Mouse (Mus musculus): ENCODE data around the gene Ltb4r2.

Gene Ltb4r2

GRCm38 (mm10) chr14:55762001-55762821 is 983 bp downstream of the Ltb4r2 start:
- TF ChIP-seq GATA4 (IDR thresholded peaks at IDR 0.05; ENCODE audit: insufficient replicate concordance, low read length): no peak

GRCm38 (mm10) chr14:55763166-55763565 is 1.9 kb downstream of the Ltb4r2 start:
- no peak for TF ChIP-seq GATA4 (IDR thresholded peaks at IDR 0.05; ENCODE audit: insufficient replicate concordance, low read length)

GRCm38 (mm10) chr14:55765696-55766095 is 4.5 kb downstream of the Ltb4r2 start, which contains the start of gene Ltb4r1:
Ltb4r1 (plus strand) TSS chr14:55765962.
- no peak for TF ChIP-seq GATA4 (IDR thresholded peaks at IDR 0.05; ENCODE audit: insufficient replicate concordance, low read length)

GRCm38 (mm10) chr14:55767519-55768414 is 6.5 kb downstream of the Ltb4r2 start:
- no peak for TF ChIP-seq GATA4 (IDR thresholded peaks at IDR 0.05; ENCODE audit: insufficient replicate concordance, low read length)

- no peak for TF ChIP-seq GATA4 (IDR thresholded peaks at IDR 0.05; ENCODE audit: insufficient replicate concordance, low read length)
Observed at GRCm38 (mm10) chr14:55768555-55768954, 7.3 kb downstream of the Ltb4r2 start.

DNA sequence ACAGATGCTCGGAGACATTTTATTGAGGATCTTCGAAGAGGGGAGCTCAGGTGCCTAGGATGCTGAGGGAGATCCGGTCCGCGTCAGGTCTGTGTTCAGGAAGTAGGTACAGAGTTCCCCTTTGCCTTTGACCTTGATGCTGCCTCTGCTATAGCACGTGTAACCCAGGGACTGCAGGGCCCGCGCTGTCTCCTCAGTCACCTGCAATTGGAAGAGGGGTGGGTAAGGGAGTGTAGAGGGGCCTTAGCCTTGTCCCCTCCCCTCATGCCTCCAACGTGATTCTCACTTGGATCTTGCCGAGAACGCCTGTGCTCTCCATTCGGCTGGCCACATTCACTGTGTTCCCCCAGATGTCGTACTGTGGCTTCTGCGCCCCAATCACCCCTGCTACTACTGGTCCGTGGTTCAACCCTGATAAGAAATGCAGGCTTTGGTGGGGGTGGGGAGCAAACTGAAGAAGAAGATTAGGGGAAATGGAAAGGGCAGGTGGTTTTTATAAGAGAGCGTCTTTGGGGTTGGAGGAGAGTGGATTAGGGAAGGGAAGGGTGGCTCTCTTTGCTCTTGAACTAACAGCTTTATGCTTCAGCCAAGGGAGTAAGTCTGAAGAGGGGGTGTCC is 8.0 kb downstream of the Ltb4r2 start:
- TF ChIP-seq GATA4 (IDR thresholded peaks at IDR 0.05; ENCODE audit: insufficient replicate concordance, low read length): no peak

DNA sequence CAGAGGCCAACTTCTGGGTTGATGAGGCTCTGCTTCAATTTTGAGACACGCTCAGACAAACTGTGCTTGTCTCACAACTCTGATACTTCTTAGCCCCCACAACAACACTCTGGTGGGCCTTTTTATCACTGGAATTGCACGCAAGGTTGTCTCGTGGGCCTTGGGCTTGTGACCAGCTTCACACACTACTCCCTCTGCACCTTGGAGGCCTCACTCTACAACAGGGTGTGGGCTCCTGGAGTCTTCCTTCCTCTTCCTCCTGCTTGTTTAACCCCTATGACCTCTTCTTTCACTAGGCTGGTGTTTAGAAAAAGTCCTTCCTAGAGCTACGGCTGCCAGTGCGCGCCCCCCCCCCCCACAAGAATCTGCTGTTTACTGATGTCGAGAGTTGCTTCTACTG is 15.5 kb downstream of the Ltb4r2 start:
- no peak for TF ChIP-seq GATA4 (IDR thresholded peaks at IDR 0.05; ENCODE audit: insufficient replicate concordance, low read length)

- no peak for TF ChIP-seq GATA4 (IDR thresholded peaks at IDR 0.05; ENCODE audit: insufficient replicate concordance, low read length)
Observed at GRCm38 (mm10) chr14:55777176-55777575, 15.9 kb downstream of the Ltb4r2 start.

DNA sequence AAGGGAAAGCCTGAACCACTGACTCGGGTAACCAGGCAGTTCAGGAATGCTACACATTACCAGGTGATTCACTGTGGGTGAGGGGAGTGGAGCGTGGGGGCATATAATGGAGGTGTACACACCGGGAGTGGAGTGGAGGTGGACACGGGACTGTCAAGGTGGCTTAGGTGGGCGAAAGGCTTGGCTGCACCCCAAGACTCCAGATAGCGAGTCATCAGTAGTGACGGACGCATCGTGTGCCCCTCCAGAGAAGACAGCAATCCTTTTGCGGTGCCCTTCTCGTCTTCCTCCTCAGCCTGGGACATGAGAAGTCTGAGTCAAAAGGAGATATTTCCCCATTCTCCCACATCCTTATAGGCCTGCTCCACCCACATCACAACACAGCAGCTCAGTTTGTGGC is 16.6 kb downstream of the Ltb4r2 start:
- no peak for TF ChIP-seq GATA4 (IDR thresholded peaks at IDR 0.05; ENCODE audit: insufficient replicate concordance, low read length)

DNA sequence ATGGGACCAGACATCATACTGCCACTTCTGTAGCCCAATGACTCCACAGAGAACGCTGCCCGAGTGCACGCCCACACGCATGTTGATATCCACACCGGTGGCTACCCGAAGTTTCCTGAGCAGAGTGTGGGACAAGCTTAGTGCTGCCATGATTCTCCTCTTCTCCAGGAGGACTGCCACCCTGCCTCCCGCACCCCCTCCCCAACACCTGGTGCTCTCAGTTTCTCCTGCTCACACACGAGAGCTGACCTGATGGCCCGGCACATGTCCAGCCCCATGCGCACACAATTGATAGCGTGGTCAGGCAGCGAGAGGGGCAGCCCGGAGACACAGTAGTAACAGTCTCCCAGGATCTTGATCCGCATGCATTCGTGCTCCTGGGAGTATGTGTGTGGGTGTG is 17.5 kb downstream of the Ltb4r2 start:
- no peak for TF ChIP-seq GATA4 (IDR thresholded peaks at IDR 0.05; ENCODE audit: insufficient replicate concordance, low read length)

GRCm38 (mm10) chr14:55779656-55780055 is 18.4 kb downstream of the Ltb4r2 start:
- no peak for TF ChIP-seq GATA4 (IDR thresholded peaks at IDR 0.05; ENCODE audit: insufficient replicate concordance, low read length)

DNA sequence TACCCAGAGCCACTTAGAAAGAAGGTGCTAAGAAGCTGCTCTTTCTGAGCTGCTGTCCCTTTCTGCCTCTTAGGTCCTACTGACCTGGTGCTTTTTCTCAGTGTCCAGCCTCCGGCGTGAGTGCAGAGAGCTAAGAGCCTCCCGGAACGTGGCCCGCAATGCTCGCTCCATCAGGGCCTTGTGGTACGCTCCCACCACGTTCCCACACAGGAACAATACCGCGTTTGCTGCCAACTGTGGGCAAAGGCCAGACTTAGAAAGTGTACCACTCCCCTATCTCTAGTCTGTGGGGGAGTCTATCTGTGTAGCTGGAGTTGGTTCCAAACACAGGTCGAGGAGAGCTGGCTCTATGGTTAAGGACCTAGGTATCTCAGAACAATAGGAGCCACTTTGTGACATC is 19.5 kb downstream of the Ltb4r2 start:
- TF ChIP-seq GATA4 (IDR thresholded peaks at IDR 0.05; ENCODE audit: insufficient replicate concordance, low read length): no peak

GRCm38 (mm10) chr14:55781310-55781709 is 20.1 kb downstream of the Ltb4r2 start:
- peak; percentile 80; the same call in 1 of the 2 replicates for TF ChIP-seq GATA4 (IDR thresholded peaks at IDR 0.05; ENCODE audit: insufficient replicate concordance, low read length)

- TF ChIP-seq GATA4 (IDR thresholded peaks at IDR 0.05; ENCODE audit: insufficient replicate concordance, low read length): no peak
Observed at GRCm38 (mm10) chr14:55782361-55782960, 21.2 kb downstream of the Ltb4r2 start.
